Mouse (Mus musculus) ovary, postnatal 10 days (tissue): Measurements from ENCODE around the gene Nudt12.

Source experiments
- DNase-seq: peaks from one replicate; pipeline ENCODE4 v3.0.0; 2022; ENCODE audit warnings: low spot score

Nudt12 gene

DNA sequence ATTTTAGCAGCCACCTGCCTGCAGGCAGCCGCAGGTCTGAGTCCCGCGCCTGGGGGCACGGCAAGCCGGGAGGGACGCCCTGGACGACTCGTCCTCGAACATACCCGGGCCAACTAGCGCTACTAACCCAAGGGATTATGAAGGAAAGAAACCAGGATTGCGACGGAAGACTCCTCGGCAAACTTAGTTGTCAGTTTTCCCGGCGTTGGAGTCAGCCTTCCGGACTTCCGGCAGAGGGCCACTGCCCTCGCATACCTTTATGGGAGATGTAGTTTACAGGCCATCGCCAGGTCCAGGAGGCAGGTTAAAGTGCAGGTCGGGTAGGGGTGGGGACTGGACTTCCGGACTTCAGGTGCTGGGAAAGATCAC lies at the start of gene Nudt12:
TSS of gene Nudt12 (minus strand) at position 282 of the 369 bp plus-strand sequence.
- peak; percentile 24 for DNase-seq

DNA sequence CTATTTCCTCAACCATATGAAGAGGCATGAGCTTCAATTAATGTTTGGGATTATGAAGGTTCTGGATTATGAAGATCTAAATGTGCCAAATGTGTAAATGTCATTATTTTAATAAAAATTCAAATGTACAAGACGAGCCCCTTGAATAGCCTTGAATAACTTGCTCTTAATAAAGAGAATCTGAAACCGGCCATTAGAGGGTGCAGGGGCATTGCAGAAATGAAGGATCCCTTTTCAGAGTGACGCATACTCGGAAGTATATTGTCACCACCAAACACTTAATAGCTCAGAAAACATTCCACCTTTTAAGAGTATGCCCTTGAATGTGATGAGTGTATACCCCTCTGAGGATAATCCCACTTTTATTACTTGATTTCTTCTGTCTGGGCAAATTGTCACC lies 40.1 kb upstream of the Nudt12 start:
- no peak for DNase-seq

DNA sequence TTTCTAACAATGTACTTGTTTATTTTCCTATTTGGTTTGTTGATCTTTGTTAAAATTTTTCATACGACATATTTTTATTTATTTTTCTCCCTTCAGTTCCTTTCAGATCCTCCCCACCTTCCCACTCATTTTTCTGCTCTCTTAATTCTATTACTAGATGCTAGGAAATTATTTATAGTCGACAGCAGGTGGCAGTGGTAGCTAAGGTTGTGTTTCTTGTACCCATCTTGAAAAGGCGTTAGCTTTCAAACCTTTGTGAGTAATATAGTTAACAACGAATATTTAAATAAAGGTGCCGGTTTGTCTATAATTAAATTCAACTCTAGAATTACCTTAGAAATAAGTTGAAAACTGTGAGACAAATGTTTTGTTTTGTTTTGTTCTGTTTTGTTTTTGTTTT lies 26.6 kb upstream of the Nudt12 start:
- no peak for DNase-seq

DNA sequence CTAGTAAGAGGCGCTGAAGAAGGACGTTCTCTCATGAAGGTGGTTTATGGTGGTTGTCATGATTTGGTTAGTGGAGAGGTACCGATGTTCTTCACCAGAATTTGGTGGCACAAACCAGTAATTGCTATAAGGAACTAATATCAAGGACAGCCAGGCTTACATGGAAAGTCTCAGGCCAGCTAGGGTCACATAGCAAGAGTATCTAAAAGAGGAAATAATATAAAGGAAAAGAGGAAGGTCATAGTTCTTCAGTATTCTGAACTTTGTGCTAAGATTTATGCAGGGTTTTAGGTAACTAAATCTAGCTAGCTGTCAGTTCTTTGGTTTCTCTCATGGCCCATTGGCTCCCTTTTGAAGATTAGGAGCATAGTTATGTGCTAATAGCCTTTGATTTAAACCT lies 20.3 kb upstream of the Nudt12 start:
- no peak for DNase-seq

DNA sequence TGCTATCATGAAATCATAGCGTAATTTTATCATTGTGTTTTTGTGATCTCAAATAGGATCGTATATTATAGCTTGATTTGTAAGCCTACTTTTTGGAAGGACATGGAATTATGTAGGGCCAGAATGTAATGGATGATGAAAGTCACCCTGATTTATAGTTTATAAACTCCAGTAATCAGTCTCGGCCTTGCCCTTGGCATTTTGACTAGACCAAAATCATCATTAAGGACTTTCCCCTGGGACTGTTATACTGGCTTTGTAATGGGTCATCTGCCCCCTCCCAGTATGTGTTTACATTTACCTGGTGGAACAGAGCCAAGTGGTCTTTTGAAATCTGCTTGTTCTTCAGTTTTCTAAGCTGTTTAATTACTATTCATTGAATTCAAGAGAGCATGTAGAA lies 13.2 kb upstream of the Nudt12 start:
- no peak for DNase-seq

DNA sequence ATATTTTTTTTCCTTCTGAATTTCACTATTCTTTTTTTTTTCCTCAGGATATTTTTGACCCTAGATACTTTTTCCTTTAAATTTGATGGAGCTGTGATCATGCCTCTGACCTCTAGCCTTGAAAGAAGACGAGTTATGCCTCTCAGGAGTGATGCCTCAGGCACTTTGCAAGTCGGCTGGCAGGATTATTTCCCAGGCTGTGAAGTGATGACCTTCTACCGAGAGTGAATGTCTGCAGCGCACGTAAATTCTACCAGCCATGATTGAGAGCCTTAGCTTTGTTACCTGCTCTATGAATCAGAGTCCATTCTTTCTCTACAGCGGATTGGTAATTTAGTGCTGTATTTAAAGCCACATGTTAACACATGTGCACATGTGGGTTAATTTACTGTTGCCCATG lies 11.3 kb upstream of the Nudt12 start:
- no peak for DNase-seq

DNA sequence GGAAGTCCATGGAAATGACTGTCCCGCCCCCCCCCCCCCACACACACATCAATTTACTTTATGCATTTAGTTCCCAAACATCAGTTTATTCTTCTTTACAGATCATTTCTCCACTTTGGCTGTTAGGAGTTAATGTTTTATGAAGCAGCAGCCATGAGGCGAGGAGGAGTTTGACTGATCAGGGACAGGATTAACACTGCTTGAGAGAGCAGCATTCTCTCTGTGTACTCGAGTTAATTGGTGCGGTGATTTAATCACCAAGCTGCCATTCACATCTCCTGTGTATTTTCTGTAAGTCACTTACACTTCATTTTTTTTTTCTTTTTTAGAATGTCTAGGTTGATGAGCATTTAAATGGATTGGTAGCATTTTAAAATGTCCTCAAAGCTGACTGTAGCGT lies 10.8 kb upstream of the Nudt12 start:
- DNase-seq = no peak

DNA sequence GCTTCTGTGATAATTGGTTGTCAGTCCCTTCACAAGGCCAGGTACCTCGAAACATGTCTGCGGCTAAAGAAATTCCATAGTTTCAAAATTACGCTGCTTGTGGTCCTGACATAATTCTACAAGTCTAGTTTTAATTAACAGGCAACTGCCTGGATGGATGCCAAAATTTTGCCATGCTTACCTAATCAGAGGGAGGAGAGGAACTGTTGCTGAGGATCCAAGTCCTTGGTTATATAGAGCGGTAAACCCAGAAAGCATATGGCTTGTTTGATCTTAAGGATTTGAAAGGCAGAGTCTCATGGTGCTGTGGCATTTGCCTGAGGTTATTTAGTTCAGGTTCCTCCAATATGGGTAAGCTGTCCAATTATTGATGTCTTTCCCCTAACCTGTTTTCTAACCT lies 5.5 kb upstream of the Nudt12 start:
- no peak for DNase-seq

DNA sequence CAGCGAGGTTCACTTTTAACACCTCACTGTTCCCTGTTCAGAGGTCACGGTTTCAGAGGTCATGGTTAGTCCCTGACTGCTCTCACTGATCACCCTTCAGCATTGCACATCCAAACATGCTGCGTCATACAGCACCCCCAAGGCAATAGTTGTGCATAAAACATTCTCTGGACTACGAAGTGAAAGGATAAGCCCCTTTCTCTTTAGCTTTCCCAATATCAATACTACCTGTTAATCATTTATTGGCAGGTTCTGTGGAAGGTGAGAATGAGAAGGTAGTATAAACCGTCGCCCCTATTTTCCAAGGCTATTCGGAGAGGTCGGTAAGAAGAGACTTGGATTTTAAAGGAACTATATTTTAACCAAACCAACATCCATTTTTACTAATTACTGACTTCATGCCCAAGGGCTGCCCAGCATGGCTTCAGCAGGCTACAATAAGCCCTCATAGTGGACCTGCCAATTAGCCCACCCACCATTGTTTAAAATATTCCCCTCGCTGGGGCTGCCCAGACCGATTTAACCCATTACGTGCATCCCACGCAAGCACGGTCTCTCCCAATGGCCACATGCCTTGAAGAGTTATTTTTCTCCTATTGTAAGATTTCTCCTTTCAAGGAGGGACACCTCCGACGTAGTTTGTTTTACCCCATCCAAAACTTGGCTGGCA lies 616 bp downstream of the Nudt12 start:
- DNase-seq = no peak

DNA sequence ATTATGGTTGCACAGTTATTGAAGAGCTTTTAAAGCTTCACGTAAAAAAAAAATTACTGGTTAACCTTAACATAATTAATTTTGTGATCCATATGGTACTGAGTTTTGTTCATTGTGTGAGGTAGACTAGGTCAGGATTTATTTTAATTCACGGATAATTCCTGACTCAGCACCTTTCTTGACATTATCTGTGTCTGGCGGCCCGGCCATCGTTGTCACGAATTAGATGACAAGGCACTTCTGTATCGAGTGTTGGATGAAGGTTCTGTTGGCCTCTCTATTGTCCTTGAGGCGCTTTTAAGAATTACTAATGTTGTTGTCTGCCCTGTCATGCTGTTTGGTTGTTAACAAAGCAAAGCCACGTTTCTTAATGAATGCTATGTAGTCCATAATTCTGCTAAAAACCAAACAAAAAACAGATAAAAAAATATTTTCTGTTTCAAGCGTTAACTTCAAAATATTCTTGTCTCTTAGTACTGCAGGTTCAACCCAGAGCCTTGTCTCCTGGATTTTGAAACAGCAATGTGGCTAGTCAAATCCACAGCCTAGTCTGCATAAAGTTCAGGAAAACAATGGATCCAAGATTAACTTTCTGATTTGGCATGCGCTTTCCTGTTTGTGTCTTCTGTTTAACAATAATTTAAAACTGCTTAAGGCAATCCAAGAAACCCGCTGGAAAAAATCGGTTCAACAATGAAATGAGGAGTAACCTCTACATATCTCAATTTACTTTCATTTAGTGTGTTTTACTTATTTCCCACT lies 1.4 kb downstream of the Nudt12 start:
- no peak for DNase-seq

DNA sequence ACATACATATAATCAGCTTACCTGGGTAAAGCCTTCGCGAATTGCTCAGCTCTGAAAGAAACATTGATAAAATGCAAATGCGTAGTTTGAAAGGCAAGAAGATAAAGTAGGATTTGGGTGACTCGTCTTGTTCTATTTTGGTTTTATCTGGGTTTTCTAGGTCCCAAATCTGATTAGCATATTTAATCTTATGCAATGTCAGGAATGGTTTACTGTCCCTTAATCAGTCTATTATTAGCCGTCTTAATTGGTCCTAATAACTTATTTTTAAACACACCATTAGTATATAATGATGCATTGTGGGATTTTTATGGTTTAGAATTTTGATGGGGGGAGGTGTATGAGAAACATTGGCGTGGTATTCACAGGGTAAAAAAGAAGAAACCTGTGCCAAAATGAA lies 21.9 kb downstream of the Nudt12 start, which contains the start of gene Pdzph1:
TSS of gene Pdzph1 (minus strand) at position 101 of the 400 bp plus-strand sequence.
- DNase-seq = no peak

DNA sequence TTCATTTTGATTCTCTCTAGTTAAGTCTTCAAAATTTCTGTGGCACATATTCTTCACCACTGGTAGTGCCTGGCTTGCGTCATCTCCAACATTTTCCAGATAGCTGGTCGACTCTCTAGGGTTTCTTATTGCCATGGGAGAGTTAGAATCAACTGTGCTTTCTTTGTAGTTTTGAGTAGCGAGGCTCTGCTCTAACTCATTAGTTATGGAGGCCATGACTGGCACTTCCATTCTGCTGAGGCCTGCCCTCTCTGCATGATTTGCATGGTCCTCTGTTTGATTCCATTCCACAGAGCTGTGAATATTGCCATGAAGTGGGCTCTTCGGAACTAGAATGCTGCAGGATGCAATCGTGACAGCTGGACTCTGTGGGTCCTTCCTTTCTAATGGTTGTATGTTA lies 39.9 kb downstream of the Nudt12 start:
- DNase-seq = no peak

DNA sequence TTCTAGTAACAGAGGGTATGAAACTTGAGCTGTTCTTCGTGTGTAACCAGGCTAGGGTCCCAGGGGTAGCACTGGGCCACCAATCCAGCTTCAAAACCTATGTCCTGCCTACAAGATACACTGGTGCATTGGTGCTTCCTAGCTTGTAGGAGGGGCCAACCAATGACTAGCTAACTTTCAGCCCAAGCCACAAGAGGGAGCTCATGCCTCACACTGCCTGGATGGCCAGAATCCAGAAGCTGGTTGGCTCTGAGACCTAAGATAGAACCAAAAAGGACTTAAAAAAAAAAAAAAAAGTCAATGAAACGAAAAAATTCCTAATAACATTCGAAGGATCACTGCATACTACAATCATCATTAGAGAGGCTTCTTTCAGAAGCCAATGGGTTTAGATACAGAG lies 53.3 kb downstream of the Nudt12 start:
- DNase-seq = no peak

DNA sequence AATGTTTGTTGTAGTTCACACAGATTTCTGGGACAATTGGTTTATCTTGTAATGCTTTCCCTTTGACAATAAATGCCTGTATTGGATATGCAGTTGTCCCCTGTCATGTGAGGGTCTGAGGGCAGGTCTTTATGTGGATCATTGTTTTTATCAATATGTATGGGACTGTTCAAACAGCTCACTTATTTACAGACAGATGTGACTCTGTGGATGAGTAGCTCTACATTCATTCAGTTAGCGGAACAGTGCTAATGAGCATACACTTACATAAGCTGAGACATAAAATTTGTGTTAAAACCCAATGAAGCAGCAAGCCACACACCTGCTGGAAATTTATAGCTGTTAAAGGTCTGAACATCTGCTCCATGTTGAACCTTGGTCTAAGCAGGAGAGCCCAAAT lies 56.1 kb downstream of the Nudt12 start:
- no peak for DNase-seq
